8 mouse cellular contexts compared by ENCODE assay signal in genomic region chr11:78059833-78060757, GRCm38 (mm10). TPM values are rescaled to one million over a fixed set of nuclear protein-coding genes. Genes with fewer than 3 reads are reported as not detected.
A peak's percentile ranks its signal among the peaks of the same experiment; 100 is the strongest.
DNase-seq lines count a peak whose midpoint lies in the region; ATAC-seq and TF ChIP-seq lines count a peak whose summit lies in the region.

No protein-coding gene starts in this region.

- DNase-seq in G1E (ENCODE audit: low spot score): peak; percentile 75
- peak; percentile 58 to 65 for DNase-seq in cerebellum, adult 18-20 months
- DNase-seq in layer of hippocampus, postnatal 10 days (ENCODE audit: low spot score in 2 of 2): peak; percentile 70 to 80
- peak; percentile 88 for DNase-seq in lung, postnatal 0 days (ENCODE audit: low spot score)
- DNase-seq in retina, embryonic 14.5 days (ENCODE audit: low spot score): peak; percentile 79
- DNase-seq in urinary bladder, postnatal 25 days (ENCODE audit: low spot score): peak; percentile 50

- peak; percentile 64; the same call in 1 of the 2 replicates for TF ChIP-seq CTCF in G1E (IDR thresholded peaks at IDR 0.05; ENCODE audit: low read depth, low read length)
- TF ChIP-seq CTCF in lung, postnatal 0 days (IDR thresholded peaks at IDR 0.05): peak; percentile 97

- 44% methylated on average over 9 of the region's 9 CpGs for WGBS in lung, postnatal 0 days

- H3K27ac ChIP-seq in lung, postnatal 0 days (ENCODE audit: low read length): no peak overlapping the region

- H3K27me3 ChIP-seq in G1E (ENCODE audit: insufficient read depth, low read length): no peaks in the 10 kb centered on the region; the same call in 1 of the 2 replicates
- H3K27me3 ChIP-seq in lung, postnatal 0 days (replicated peaks; ENCODE audit: insufficient read depth, low read length): no peaks in the 10 kb centered on the region

- ATAC-seq in G1E (ENCODE audit: extremely low read depth, insufficient number of reproducible peaks, low FRiP score, poor library complexity, severe bottlenecking): no peak
- peak; percentile 55; the same call in 1 of the 2 replicates for ATAC-seq in frontal cortex, adult (ENCODE audit: low TSS enrichment)
- peak; percentile 95 to 96 for ATAC-seq in hematopoietic stem cell, adult 5-6 weeks (replicated peaks in 1 of 2; ENCODE audit: insufficient read depth in 1 of 2, low FRiP score in 2 of 2, low TSS enrichment in 1 of 2, low read depth in 1 of 2, poor library complexity in 2 of 2, severe bottlenecking in 2 of 2)
- ATAC-seq in lung, postnatal 0 days: peak; percentile 89

- no peak overlapping the region for H3K9ac ChIP-seq in lung, postnatal 0 days (replicated peaks; ENCODE audit: low read depth)

- H3K36me3 ChIP-seq in G1E (replicated peaks): peaks cover 37% of the 10 kb centered on the region
- H3K36me3 ChIP-seq in lung, postnatal 0 days (ENCODE audit: insufficient read depth, low read length): peaks cover 14% of the 10 kb centered on the region; the same call in 1 of the 2 replicates

- no peak overlapping the region for H3K4me3 ChIP-seq in G1E (ENCODE audit: low read depth, low read length)
- no peak overlapping the region for H3K4me3 ChIP-seq in lung, postnatal 0 days (ENCODE audit: low read depth, low read length)

- TF ChIP-seq EP300 in lung, postnatal 0 days (IDR thresholded peaks at IDR 0.05): no peak

- H3K4me2 ChIP-seq in lung, postnatal 0 days (replicated peaks; ENCODE audit: low read depth, low read length): no peak overlapping the region

- H3K4me1 ChIP-seq in G1E (ENCODE audit: insufficient read depth, low read depth, low read length): peaks cover 45% of the 10 kb centered on the region
- no peaks in the 10 kb centered on the region for H3K4me1 ChIP-seq in lung, postnatal 0 days (ENCODE audit: insufficient read depth, low read depth, low read length)

- H3K9me3 ChIP-seq in G1E (replicated peaks): no peaks in the 10 kb centered on the region
- no peaks in the 10 kb centered on the region for H3K9me3 ChIP-seq in lung, postnatal 0 days (ENCODE audit: low read length)

RNA-seq across cellular contexts. Expression of gene Eral1, which starts 20.1 kb away (rescaled TPM):
- total RNA-seq in G1E (2014; fragmentation: Nextera tagmentation) (60.3 and 65.4 TPM in 2 replicates), G1E (2017) (35.0 and 35.7 TPM in 2 replicates)
- polyA plus RNA-seq in G1E (2012): 5.0 and 8.7 TPM in 2 replicates
- total RNA-seq in hematopoietic stem cell, adult 5-6 weeks (2017): 28.3 and 28.5 TPM in 2 replicates
- total RNA-seq in layer of hippocampus, postnatal 10 days (2021): 10 to 100 TPM; 19.0 to 20.1 TPM
- polyA plus RNA-seq in lung, postnatal 0 days (2015; fragmentation: Nextera tagmentation; extraction: Ambion mirVana): 14.8 and 17.7 TPM in 2 replicates

RNA-seq across cellular contexts. Expression of gene Flot2, which starts 22.4 kb away (rescaled TPM):
- total RNA-seq in G1E (2014; fragmentation: Nextera tagmentation): 18.0 and 19.4 TPM in 2 replicates
- 20.6 and 21.3 TPM in 2 replicates for total RNA-seq in G1E (2017)
- 13.8 and 15.6 TPM in 2 replicates for polyA plus RNA-seq in G1E (2012)
- 40.9 and 46.3 TPM in 2 replicates for total RNA-seq in hematopoietic stem cell, adult 5-6 weeks (2017)
- total RNA-seq in layer of hippocampus, postnatal 10 days (2021): 100 to 1,000 TPM; 143 to 145 TPM
- polyA plus RNA-seq in lung, postnatal 0 days (2015; fragmentation: Nextera tagmentation; extraction: Ambion mirVana): 55.6 and 58.3 TPM in 2 replicates

RNA-seq across cellular contexts. Expression of gene Dhrs13, which starts 28.0 kb away (rescaled TPM):
- total RNA-seq in G1E (2014; fragmentation: Nextera tagmentation): 7.2 and 11.0 TPM in 2 replicates
- 9.2 and 10.0 TPM in 2 replicates for total RNA-seq in G1E (2017)
- polyA plus RNA-seq in G1E (2012): 6.9 and 7.9 TPM in 2 replicates
- total RNA-seq in hematopoietic stem cell, adult 5-6 weeks (2017): 7.1 and 12.3 TPM in 2 replicates
- total RNA-seq in layer of hippocampus, postnatal 10 days (2021): 10 to 100 TPM; 16.6 to 22.4 TPM
- 9.4 and 9.7 TPM in 2 replicates for polyA plus RNA-seq in lung, postnatal 0 days (2015; fragmentation: Nextera tagmentation; extraction: Ambion mirVana)

RNA-seq across cellular contexts. Expression of gene Fam222b, which starts 34.4 kb away (rescaled TPM):
- 14.1 and 18.1 TPM in 2 replicates for total RNA-seq in G1E (2014; fragmentation: Nextera tagmentation)
- total RNA-seq in G1E (2017): 1.5 and 1.9 TPM in 2 replicates
- polyA plus RNA-seq in G1E (2012): 28.9 and 30.3 TPM in 2 replicates
- 3.2 and 5.6 TPM in 2 replicates for total RNA-seq in hematopoietic stem cell, adult 5-6 weeks (2017)
- total RNA-seq in layer of hippocampus, postnatal 10 days (2021): 10 to 100 TPM; 24.3 to 27.0 TPM
- 8.6 and 10.0 TPM in 2 replicates for polyA plus RNA-seq in lung, postnatal 0 days (2015; fragmentation: Nextera tagmentation; extraction: Ambion mirVana)
